Mouse (Mus musculus) urinary bladder, postnatal 10 days (tissue): ENCODE measurements around the gene Myo1e.

Experiments used
- DNase-seq: peaks from one replicate; pipeline ENCODE4 v3.0.0; 2022; ENCODE audit warnings: low spot score

The Myo1e gene

GRCm38 (mm10) chr9:70409743-70410142 lies 202.6 kb downstream of the Myo1e start:
- DNase-seq, result no peak

DNA sequence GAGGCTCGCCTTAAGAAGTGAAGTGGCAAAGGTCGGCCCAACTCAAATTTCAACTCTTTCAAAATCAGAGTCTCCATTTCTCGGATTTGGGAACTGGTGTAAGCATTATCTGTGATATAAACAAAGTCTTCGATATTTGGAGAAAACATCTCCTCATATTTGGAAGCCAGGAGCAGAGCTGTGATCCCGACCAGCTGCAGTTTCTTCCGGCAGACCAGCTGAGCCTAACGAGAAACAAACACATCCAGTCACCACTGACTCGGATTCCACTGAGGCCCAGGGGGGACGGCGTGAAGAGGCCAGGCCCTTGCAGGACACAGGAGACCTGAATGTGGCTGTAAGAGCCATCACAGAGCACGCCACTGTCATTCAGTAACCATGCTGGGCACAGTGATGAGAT lies 203.5 kb downstream of the Myo1e start:
- DNase-seq, result no peak

- DNase-seq, result no peak
Observed at GRCm38 (mm10) chr9:70413038-70413437, 205.9 kb downstream of the Myo1e start.

GRCm38 (mm10) chr9:70416412-70416811 lies 209.3 kb downstream of the Myo1e start:
- DNase-seq, result no peak

GRCm38 (mm10) chr9:70421257-70422056 lies 214.3 kb downstream of the Myo1e start, which contains the start of gene Ccnb2:
Ccnb2 (minus strand) TSS chr9:70421547.
- peak; percentile 38 for DNase-seq

DNA sequence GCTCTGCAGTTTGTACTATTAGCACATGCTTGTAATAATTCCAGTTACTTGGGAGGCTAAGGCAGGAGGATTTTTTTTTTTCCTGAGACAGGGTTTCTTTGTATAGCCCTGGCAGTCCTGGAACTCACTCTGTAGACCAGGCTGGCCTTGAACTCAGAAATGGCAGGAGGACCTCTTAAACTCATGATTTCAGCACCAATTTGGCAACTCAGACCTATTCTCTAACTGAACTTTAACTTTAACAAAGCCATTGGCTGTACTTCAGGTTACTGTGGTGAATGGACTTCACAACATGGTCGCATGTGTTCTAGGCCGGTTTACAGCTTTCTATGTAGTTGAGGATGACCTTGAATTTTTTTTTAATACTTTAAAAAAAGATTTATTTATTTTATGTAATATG lies 215.5 kb downstream of the Myo1e start:
- no peak for DNase-seq

DNA sequence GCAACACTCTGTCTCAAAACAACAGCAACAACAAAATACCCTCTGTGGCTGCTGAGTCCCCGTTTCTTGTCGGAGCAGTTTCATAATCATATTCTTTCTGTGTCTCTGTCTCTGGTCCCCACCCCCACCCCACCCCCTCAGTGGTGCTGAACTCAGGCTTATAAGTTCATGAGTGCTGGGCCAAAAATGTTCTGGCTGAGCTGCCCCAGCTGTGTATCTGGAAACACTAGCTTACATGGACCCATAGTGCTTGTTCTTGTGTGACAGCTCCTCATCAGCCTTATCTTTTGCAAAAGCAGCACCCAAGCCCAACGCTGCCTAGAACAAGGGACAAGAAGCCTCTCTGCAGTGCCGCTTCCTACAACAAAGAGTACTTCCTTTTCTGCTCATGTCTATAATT lies 232.8 kb downstream of the Myo1e start:
- DNase-seq, result no peak

DNA sequence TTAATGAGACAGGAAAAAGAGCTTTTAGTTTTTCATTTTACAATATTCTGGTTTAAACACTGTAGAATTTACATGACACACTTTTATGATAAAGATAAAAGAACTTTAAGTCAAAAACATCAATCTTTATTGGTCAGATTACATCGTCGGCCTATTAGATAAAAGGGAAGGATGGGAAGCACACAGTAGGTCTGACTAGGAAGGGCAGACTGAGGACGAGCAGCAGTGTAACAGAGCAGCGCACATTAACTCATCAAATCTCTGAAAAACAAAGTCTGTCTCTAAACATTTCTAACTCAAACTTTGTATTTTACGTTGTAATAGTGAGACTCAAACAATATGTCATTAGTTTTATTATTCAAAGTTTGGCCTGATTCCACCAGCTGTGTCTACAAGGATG lies 241.9 kb downstream of the Myo1e start:
- no peak for DNase-seq
